Mouse (Mus musculus) erythroblast, embryonic 14.5 days (primary cell): ENCODE results near the gene Msl2. TPM values are rescaled to one million over a fixed set of nuclear protein-coding genes. Genes with fewer than 3 reads are reported as not detected.
A peak's percentile ranks its signal among the peaks of the same experiment; 100 is the strongest.

ENCODE experiments used
- H3K27me3 ChIP-seq: 2 replicates; pipeline ENCODE4 v1.6.1; 2012; ENCODE audit warnings: inconsistent platforms; ENCODE audit not compliant: control insufficient read depth
- H3K36me3 ChIP-seq: 2 replicates; pipeline ENCODE4 v1.6.1; 2012; ENCODE audit warnings: mild to moderate bottlenecking, inconsistent platforms; ENCODE audit not compliant: control insufficient read depth
- H3K4me1 ChIP-seq: 2 replicates; pipeline ENCODE4 v1.6.1; 2012; ENCODE audit warnings: inconsistent platforms; ENCODE audit not compliant: control insufficient read depth
- H3K4me3 ChIP-seq: replicated peaks from 2 replicates; pipeline ENCODE3; 2012; ENCODE audit warnings: moderate library complexity, mild to moderate bottlenecking, inconsistent platforms
- H3K9me3 ChIP-seq: 2 replicates; pipeline ENCODE4 v1.6.1; 2012; ENCODE audit warnings: low read length, inconsistent platforms, mixed read lengths; ENCODE audit not compliant: control insufficient read depth
- GATA1 ChIP-seq: IDR thresholded peaks from 2 replicates; pipeline ENCODE4 v1.6.1; 2012; ENCODE audit warnings: low read length, inconsistent platforms, mixed read lengths
- TAL1 ChIP-seq: IDR thresholded peaks from 3 replicates; pipeline ENCODE4 v1.6.1; 2012; ENCODE audit warnings: low read length, inconsistent platforms, mixed read lengths
- polyA plus RNA-seq: library from polyadenylated mRNA; stranded (reverse); fragments of >175 nt; gene quantifications from 2 replicates; pipeline ENCODE4 v1.2.3, GENCODE M21; 2012

Gene Msl2
- polyA plus RNA-seq, 1 experiment, result 1.1 TPM

DNA sequence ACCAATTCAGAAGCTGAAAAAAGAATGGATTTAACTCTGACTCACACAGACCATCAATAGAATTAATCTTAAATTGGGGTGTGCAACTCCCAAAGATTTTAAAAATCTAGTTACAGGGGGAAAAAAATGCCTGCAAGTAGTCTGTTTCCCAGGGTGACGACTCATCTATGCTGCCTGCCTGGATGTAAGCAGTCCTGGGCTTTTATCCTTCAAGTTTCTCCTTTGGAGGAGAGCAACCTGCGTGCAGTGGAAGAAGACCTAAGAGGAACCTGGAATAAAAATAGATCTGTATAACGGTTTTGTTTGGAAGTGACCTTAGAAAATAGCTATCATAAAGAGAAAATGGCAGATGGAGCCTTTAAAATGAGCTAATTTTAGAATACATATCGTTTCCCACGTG is 1.4 kb upstream of the Msl2 start:
- peaks cover 22% of the 10 kb centered on the region for H3K36me3 ChIP-seq
- peaks cover 26% of the 10 kb centered on the region for H3K4me1 ChIP-seq
- peaks cover 7% of the 10 kb centered on the region for H3K9me3 ChIP-seq
- peak overlapping the region; percentile 99 for H3K4me3 ChIP-seq
- TF ChIP-seq TAL1 (no peak), GATA1 (no peak)
- H3K27me3 ChIP-seq, result no peaks in the 10 kb centered on the region

DNA sequence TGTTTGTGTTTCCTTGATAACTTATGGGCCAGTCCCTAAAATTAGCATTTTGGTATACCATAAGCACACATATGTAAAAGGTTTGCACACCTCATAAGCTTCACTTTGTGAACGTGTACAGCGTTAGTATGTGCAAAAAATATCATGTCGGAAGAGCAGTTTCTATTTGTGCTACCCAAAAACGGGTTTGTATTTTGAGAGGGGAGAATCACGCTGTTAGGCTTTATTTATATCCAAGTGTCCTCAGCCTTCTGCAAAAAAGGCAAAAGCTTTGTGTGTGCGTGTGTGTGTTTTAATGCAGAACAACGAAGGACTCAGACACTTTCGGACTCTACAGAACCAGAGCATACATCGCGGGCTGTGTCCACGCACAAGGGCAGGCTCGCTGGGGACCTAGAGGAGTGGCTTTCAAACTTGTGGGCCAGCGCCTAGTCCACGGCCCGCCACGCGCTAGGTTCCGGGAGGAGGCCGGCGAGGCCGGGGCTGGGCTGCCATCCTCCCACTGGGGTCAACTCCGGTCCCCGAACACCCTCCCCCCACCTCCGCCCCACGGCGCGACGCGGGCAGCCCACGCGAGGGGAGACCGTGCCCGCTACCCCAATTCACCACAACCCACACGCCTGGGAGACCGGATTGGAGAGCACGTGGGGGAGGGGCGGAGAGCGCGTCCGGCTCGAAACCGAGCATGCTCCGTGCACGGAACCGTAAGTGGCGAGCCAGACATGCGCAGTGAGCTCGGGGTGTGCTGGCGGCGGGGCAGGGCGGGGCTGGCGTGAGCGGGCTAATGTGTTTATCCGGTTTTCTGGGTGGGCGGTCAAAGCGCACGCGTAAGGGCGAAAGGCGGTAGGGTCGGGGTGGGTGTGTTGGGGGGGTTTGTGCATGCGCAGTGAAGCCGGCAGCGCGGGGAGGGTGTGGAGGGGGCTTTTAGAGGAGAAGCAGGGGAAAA is 587 bp upstream of the Msl2 start:
- TF ChIP-seq GATA1 (no peak), TAL1 (no peak)

DNA sequence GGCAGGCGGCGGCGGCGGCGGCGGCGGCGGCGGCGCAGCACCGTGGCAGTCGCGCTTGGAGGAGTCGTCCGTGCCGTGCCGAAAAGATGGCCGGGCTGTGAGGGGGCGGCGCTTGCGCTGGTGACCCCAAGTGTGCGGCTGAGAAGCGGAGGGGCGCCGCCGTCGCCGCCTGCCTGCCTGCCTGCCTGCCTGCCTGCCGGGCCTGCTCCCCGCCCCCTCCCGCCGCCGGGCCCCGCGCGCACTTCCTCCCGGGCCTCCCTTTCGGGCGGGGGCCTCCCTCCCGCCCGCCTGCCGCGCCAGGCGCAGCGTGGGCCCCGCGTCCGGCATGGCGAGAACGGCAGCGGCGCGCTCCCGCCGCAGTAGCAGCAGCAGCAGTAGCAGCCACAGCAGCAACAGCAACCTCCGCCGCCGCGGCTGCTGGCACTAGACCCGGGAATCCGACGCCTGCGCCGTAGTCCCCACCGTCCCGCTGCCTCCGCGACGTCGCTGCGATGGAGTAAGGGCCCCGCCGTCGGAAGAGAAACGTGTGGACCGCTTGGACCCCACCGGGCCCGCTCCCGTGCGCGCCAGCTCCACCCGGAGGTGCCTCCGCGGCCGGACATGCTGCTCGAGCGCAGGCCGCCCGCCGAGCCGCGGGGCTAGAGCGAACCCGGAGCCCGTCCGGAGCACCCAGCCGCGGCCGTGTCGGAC is 576 bp downstream of the Msl2 start:
- Histone ChIP-seq H3K4me3 (peak overlapping the region; percentile 99), H3K9me3 (peaks cover 7% of the 10 kb centered on the region), H3K27me3 (no peaks in the 10 kb centered on the region), H3K4me1 (peaks cover 43% of the 10 kb centered on the region), H3K36me3 (peaks cover 38% of the 10 kb centered on the region)
- TF ChIP-seq TAL1 (no peak), GATA1 (no peak)

More for the DNA sequence above, 587 bp upstream of the Msl2 start:
- peaks cover 31% of the 10 kb centered on the region for H3K4me1 ChIP-seq
- peaks cover 27% of the 10 kb centered on the region for H3K36me3 ChIP-seq
- H3K27me3 ChIP-seq, result no peaks in the 10 kb centered on the region
- H3K9me3 ChIP-seq, result peaks cover 7% of the 10 kb centered on the region
- H3K4me3 ChIP-seq, result peak overlapping the region; percentile 99

DNA sequence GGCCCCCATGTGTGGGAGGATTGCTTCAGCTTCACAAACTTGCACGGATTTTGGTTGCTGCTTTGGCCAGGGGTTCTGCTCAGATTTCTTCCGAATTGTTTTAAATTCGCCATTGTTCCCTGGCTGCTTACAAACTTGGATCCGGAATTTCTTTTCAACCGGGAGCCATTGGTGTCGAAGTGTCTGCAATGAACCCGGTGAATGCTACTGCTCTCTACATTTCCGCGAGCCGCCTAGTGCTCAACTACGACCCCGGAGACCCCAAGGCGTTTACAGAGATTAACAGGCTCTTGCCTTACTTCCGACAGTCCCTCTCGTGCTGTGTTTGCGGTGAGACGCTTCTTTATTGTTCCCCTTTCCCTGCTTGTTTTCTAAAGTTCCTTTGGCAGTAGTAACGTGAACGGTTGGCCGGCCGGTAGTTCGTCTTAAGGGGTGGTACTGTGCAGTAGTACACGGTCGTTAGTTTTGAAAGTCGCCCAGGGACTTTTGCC is 1.2 kb downstream of the Msl2 start:
- H3K36me3 ChIP-seq, result peaks cover 45% of the 10 kb centered on the region
- no peaks in the 10 kb centered on the region for H3K27me3 ChIP-seq
- peaks cover 2% of the 10 kb centered on the region; the same call in 1 of the 2 replicates for H3K9me3 ChIP-seq
- TF ChIP-seq TAL1 (no peak), GATA1 (no peak)
- H3K4me1 ChIP-seq, result peaks cover 49% of the 10 kb centered on the region
- peak overlapping the region; percentile 99 for H3K4me3 ChIP-seq

DNA sequence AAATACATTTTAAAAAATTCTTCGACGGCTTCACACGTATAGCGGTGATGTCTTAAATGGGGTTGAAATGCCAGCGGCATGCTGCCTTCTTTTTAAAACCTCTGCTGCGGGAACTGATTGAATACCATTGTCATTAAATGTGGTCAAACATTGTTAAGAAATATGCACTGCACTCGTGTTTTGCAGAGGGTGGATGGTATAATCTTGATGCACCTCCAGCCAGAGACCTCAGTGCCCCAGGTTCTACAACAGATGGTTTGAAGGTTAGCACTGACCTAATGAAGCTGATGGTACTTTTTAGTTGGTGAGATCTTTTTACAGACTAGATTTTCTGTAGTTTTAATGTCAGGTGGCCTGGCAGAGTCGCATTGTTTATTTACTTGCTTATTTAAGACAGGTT is 1.8 kb downstream of the Msl2 start:
- no peak for TF ChIP-seq TAL1
- TF ChIP-seq GATA1, result peak; percentile 37; the same call in 1 of the 2 replicates
- peaks cover 51% of the 10 kb centered on the region for H3K4me1 ChIP-seq
- H3K27me3 ChIP-seq, result no peaks in the 10 kb centered on the region

DNA sequence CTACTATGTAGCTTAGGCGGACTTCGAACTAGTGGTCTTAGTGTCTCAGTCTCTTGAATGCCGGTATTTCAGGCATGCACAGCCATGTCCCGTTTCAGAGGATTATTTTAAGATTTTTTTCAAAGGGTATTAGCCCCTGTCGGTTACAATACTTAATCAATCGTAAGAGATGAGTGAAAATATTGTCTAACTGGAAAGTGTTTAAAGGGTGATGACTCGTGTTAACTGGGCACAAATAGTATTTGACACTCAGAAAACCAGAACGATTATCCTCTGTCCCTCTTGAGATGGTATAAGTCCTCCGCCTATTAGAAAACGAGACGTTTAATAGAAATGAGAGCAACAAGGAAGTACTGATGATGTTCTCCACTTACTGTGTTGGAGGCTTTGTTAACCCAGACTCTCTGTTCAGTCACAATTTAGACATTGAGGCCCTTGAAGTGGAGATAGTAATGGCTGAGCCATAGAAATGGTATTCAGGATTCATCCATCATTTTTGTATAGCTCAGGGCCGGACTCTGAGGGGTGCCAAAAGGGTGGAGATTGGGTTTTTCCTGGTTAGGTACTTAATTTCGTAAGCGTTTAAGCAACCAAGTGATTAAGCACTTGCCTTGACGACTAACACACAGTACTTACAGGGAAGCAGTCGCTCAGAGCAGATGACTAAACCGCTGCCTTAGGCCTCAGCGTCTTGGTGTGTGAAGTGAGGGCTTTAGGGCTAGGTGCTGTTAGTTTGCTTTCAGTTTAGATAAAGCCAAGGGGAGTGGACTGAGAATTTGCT is 2.4 kb downstream of the Msl2 start:
- Histone ChIP-seq H3K4me1 (peaks cover 56% of the 10 kb centered on the region), H3K9me3 (no peaks in the 10 kb centered on the region), H3K4me3 (peak overlapping the region; percentile 99), H3K36me3 (peaks cover 52% of the 10 kb centered on the region), H3K27me3 (no peaks in the 10 kb centered on the region)
- no peak for TF ChIP-seq GATA1

More for the DNA sequence above, 1.8 kb downstream of the Msl2 start:
- no peaks in the 10 kb centered on the region for H3K9me3 ChIP-seq
- peaks cover 48% of the 10 kb centered on the region for H3K36me3 ChIP-seq
- peak overlapping the region; percentile 99 for H3K4me3 ChIP-seq

DNA sequence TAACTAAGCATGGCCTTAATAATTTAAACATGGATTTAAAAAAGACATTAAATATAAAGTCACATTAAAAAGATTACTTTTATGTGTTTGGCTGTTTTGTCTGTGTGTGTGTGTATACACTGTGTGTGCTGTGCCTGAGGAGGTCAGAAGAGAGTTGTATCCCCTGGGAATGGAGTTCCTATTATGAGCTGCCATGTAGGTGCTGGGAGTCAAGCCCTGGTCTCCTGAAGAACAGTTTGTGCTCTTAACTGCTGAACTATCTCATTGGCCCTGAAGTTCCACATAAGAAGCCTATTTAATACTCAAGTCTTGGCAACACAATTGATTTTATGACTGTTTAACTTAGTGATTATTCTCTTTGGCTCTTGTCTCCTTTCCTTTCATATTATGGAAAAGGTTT is 3.6 kb downstream of the Msl2 start:
- H3K27me3 ChIP-seq, result no peaks in the 10 kb centered on the region
- TF ChIP-seq TAL1, result no peak
- TF ChIP-seq GATA1, result no peak
- peaks cover 56% of the 10 kb centered on the region for H3K4me1 ChIP-seq
- peak overlapping the region; percentile 99 for H3K4me3 ChIP-seq
- no peaks in the 10 kb centered on the region for H3K9me3 ChIP-seq
- H3K36me3 ChIP-seq, result peaks cover 61% of the 10 kb centered on the region

DNA sequence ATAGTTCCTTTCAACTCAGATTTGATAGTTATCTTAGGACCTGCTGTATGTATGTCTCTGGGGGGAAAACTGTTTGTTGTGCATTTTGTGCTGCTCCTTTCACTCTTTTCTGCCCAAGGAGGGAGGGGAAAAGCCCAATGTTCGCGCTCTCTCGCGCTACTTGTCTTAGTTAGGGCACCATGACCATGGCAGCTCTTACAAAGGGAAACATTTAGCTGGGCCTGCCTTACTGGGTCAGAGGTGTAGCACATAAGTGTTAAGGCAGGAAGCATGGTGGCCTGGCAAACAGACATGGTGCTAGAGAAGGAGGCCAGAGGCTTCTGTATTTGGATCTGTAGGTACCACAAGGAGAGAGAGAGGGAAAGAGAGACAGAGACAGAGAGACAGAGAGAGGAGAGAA is 4.7 kb downstream of the Msl2 start:
- no peaks in the 10 kb centered on the region for H3K9me3 ChIP-seq
- TF ChIP-seq TAL1 (no peak), GATA1 (no peak)
- H3K4me1 ChIP-seq, result peaks cover 47% of the 10 kb centered on the region
- peaks cover 64% of the 10 kb centered on the region for H3K36me3 ChIP-seq
- H3K27me3 ChIP-seq, result no peaks in the 10 kb centered on the region
- H3K4me3 ChIP-seq, result peak overlapping the region; percentile 99
